Mouse (Mus musculus): ENCODE results near the gene Masp2.

Gene Masp2

GRCm38 (mm10) chr4:148600316-148600715 lies 2.0 kb upstream of the Masp2 start:
- in situ Hi-C loops (cut with MboI, MseI): no loop called here

- in situ Hi-C loops (cut with MboI, MseI): no loop called here
Observed at GRCm38 (mm10) chr4:148601871-148602270, 483 bp upstream of the Masp2 start.

DNA sequence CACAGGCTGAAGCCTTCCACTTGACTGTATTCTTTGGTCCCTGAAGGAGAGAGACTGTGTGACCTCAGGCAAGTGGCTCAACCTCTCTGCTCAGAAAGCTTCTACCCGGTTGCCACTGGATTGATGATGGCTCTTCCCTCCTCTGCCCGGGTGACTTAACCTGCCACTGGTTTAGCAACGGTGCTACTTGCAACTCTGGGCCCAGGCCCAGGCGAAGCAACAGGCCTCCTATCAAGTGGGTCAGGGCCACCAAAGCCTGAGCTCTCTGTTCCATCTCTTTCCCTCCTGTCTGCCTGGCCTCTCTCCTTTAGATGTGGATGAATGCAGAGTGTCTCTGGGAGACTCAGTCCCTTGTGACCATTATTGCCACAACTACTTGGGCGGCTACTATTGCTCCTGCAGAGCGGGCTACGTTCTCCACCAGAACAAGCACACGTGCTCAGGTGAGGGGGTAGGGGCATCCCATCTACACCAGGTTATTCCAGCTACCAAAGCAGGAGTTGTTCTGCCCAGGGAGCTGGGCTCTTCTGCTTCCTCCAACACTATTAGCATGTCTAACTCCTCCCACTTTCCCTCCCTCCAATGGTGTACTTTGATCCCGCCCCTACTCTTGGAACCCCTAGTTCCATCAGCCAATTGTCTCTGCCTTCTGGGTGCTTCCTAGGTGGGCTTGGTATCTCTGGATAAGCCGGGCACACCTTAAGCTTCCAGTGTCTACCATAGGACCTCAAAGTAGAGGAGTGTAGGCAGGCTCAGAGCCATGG lies 1.2 kb downstream of the Masp2 start:
- in situ Hi-C loops (cut with MboI, MseI): no loop called here

DNA sequence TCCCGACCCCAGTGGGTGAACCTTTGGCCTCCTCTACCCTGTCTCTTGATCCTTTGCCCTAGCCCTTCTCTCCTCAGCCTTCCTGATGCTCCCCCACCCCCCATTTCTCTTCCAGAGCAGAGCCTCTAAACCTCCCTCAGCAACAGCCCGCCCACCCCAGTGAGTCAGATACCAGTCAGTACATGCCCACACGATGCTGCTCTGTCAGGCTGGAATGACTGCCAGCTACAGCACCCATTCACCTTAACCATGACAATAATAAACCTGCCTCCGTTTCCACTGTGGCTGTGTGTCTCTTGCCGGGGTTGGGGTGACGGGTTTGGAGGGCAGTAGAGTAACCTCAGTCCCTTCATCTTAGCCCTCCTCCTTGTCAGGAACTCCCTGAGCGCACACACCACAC lies 1.8 kb downstream of the Masp2 start:
- in situ Hi-C loops (cut with MboI, MseI): no loop called here

DNA sequence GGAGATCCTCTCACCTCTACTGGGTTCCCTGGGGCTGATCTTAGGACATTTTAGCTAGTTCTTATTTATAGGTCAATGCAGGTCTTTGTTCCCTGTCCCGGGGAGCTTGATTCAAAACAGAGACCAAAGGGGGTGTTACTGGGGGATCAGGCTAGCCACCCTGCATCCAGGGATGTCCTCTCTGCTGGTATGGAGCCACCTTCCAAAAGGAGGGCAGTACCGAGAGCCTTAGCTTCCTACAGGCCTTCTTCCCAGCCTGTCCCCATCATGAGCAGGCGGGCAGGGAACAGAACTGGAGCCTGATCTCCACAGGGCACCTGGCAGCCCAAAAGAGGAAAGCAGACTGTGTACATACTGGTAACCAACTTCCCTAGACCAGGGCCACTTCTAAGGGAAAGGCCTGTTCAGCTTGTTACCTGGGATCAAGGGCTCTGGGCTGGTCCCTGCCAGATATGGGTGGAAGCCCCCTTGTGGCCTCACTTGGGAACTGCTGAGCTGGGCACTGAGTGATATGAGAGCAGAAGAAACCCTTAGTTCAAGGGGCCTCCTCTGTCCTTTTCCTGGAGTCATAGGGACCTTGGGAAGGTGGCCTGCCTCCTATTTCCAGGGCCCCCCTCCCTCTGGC lies 2.3 kb downstream of the Masp2 start:
- in situ Hi-C loops (cut with MboI, MseI): no loop called here

GRCm38 (mm10) chr4:148607758-148608157 lies 5.4 kb downstream of the Masp2 start:
- in situ Hi-C loops (cut with MboI, MseI): no loop called here

DNA sequence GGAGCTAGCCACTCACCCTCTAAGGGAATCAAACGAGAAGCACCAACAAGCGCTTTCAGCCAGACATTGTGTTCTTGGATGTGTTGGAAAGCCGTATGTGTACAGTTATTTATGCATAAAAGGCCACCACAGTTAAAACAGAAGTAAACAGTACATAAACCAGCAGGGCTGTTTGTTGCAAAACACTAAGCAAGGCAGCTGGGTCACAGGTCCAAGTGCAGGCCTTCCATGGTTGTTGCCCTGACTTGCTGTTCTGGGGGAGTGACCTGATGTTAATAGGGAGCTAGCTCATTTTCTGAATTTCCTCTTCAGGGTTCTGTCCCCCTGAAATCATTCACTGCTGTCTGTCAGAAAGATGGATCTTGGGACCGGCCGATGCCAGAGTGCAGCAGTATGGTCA lies 7.5 kb downstream of the Masp2 start:
- in situ Hi-C loops (cut with MboI, MseI): no loop called here

GRCm38 (mm10) chr4:148610631-148611364 lies 8.4 kb downstream of the Masp2 start:
- in situ Hi-C loops (cut with MboI, MseI): no loop called here

DNA sequence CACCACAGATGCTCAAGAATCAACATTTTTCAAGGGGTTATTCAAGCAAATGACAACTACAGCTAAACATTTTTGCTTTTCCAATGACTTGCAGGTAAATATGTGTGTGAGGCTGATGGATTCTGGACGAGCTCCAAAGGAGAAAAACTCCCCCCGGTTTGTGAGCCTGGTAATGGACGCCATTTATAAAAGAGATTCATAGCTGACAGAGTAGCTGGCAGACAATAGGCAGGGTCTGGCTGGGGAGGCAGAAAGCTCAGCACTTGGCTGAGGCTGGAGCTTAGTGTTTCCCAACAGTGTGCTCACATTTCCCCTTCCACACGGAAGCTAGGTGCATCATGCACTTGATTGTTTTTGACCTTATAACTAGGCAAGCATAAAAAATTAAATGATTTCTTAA lies 10.2 kb downstream of the Masp2 start:
- in situ Hi-C loops (cut with MboI, MseI): no loop called here

- in situ Hi-C loops (cut with MboI, MseI): no loop called here
Observed at GRCm38 (mm10) chr4:148613738-148614137, 11.4 kb downstream of the Masp2 start.

- in situ Hi-C loops (cut with MboI, MseI): no loop called here
Observed at GRCm38 (mm10) chr4:148619805-148620204, 17.5 kb downstream of the Masp2 start.

DNA sequence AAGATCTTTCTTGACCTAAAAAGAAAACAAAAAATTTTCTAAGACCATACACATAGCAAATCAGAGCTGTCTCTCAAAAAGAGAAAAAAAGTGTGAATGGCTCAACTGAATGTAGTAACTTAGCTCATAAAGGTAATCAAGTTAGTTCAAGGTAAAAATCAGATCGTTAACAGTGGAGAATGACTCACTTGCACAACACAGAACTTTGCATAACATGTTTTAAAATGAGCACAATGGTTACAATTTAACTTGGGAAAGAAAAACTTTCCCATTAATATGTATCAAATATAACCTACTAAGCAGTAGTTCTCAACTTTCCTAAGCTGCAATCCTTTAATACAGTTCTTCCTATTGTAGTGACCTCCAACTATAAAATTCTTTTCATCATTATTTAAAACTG lies 18.4 kb downstream of the Masp2 start:
- in situ Hi-C loops (cut with MboI, MseI): no loop called here

DNA sequence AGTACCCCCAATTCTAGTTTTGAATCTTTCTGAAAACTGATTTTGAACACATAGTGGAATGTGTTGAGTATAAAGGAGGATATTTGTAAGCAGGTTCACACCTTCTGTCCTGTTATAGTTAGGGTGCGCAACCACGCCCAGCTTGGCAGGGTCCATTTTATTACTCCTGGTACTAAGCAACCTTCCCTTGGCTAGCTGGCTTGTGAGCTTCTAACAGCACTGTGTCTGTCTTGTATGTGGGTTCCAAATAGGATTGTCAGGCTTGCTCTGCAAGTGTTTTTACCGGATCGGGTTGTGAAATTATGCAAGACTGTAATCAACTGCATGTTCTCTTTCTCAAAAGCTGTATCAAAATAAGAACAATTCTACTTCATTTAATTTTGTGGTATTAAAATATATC lies 20.1 kb downstream of the Masp2 start:
- in situ Hi-C loops (cut with MboI, MseI): no loop called here

DNA sequence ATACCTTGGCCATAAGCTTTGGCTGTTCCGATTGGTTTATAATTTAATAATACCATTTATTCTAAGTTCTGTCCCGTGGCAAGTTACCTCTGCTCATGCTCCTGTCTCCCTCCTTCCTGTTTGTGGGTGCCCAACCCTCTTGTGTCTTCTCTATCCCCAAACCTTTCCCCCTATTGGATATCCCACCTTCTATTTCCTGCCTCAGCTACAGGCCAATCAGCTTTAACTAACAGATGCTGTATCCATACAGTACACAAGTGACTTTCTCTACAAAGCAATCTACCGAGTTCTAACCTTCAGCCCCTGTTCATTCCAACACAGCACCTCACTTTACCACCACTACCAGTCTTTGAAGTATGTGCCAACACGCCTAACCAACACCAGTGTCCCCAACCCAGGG lies 21.3 kb downstream of the Masp2 start:
- in situ Hi-C loops (cut with MboI, MseI): no loop called here

- in situ Hi-C loops (cut with MboI, MseI): no loop called here
Observed at GRCm38 (mm10) chr4:148625010-148625409, 22.7 kb downstream of the Masp2 start.

DNA sequence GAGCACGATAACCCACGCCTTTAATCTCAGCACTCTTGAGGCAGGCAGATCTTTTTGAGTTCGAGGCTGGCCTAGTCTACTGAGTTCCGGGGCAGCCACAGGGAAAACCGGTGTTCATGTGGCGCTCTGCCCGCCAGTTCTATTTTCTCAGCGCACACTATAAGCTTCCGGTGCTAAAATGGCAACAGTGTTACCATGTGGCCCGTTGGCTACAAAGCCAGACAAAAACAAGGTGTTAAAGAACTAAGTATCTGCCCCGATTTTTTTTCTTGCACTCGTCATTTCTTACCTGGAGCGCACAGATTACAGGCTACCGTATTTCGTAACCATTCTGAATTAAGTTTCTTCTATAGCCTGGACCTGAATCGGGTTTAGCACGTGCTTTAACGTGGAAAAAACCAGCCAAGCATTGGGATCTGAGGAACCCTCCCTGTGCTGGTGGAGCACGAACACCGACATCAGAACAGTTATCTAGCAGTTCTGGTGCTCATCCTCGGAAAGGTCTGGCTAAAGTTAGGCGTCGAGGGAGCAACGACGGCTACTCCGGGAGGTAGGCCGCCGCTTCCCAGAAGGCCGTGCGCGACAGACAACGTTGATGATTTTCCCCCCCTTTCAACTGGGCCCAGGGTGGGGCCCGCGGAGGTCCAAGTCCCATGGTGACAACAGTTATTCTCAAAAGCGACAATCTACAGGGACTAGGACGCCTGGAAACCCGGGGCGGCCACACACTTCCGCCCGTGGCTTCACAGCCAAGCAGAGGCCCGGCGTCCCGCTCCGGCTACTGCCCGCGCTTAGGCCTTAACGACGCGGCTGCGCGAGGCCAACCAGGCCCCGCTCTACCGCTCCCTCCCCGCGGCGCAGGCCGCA lies 23.6 kb downstream of the Masp2 start:
- in situ Hi-C loops (cut with MboI, MseI): no loop called here

DNA sequence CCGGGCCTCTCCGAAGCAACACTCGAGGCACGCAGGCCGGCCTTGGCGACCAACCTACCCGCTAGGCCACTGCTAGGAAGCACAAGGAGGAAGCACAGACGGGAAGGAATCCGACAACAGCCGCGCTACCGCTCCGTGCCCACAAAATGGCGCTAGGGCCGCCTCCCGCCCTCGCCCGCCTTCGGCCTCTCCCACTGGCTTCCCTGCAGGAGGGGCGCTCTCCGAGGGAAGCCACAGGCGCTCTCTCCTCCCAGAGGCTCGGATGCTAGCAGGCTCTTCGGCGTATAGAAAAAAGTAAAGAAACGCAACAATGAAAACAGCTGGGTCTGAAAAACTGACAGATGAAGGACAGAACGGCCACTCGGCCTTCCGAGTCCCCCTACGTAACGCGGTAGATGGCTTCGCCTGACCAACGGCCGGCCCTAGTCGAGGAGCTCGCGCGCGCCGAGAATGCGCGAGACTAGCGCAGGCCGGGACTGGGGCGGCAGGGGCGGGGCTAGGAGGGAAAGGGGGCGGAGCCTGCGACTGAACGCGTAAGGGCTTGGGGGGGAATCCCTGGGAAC lies 24.4 kb downstream of the Masp2 start, which contains the start of gene Tardbp:
Gene Tardbp (minus strand): TSS at position 397 of the 563 bp plus-strand sequence.
- in situ Hi-C loops (cut with MboI, MseI): no loop called here

DNA sequence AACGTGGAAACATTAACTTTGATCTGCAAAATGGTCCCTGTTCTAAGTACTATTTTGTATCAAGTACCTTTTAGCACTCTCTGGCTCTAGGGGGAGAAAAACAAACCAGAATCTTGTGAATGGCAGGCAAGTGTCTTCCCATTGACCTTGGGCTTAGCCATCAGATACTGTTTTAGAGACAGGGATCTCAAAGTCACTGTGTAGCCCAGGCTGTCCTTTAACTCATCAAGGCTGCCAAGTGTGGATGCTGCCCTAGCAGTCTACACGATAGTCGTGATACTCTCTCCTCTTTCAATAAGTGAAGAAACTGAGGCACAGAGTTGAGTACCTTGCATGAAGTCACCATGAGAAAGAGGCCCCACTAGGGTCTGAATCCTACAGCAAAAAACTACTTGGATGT lies 24.9 kb downstream of the Masp2 start:
- in situ Hi-C loops (cut with MboI, MseI): no loop called here

GRCm38 (mm10) chr4:148632013-148632692 lies 29.8 kb downstream of the Masp2 start:
- in situ Hi-C loops (cut with MboI, MseI): no loop called here

DNA sequence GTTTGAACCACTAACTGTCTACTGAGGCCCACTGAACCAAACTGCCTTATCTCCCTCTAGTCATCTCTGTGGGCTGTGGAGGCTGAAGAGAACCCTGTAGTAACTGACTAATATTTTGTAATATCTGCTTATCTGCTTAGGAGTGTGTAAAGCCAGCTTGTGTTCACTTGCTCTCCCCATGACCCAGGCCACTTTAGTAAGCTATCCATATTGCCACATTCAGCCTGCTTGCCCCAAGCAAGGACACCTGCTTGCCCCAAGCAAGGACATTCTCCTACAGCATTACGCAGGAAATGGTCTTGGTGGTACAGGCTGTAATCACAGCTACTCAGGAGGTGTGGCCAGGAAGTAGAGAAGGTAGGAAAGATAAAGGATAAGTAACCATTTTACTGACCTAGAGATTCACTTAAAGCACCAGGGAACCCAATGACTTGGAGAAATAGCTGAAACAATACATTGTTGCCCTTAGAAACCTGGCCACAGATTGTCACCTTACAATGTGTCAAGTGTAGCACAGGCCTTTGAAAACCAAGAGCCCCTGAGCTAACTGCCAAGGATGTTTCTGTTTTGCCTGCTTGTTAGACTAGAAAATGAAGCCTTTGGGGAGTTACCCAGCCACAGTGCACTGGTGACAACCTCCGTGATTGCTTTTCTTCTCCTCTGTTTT lies 31.2 kb downstream of the Masp2 start:
- in situ Hi-C loops (cut with MboI, MseI): no loop called here

Measured in regulatory T cell (primary cell).